Mouse (Mus musculus) midbrain, embryonic 12.5 days (tissue): ENCODE data around the gene Slc38a10. TPM values are rescaled to one million over a fixed set of nuclear protein-coding genes. Genes with fewer than 3 reads are reported as not detected.

Experiments used
- ATAC-seq: fragments of 200-750 bp; cut with Nextera tagmentation; 2 replicates; pipeline ENCODE4 v1.8.0; 2017; ENCODE audit warnings: low read depth, moderate TSS enrichment, moderate library complexity; ENCODE audit not compliant: low FRiP score
- H3K27ac ChIP-seq: fragments of 300-500 bp; sonication (generic); replicated peaks from 2 replicates; pipeline ENCODE4 v1.5.1; 2016; ENCODE audit warnings: mild to moderate bottlenecking
- H3K27me3 ChIP-seq: fragments of 300-500 bp; sonication (generic); 2 replicates; pipeline ENCODE4 v1.6.1; 2016; ENCODE audit warnings: mild to moderate bottlenecking
- H3K36me3 ChIP-seq: fragments of 300-500 bp; sonication (generic); 2 replicates; pipeline ENCODE4 v1.6.1; 2016
- H3K4me1 ChIP-seq: fragments of 300-500 bp; sonication (generic); 2 replicates; pipeline ENCODE4 v1.6.1; 2016
- H3K4me2 ChIP-seq: fragments of 300-500 bp; sonication (generic); replicated peaks from 2 replicates; pipeline ENCODE4 v1.6.1; 2016; ENCODE audit warnings: mild to moderate bottlenecking, moderate library complexity
- H3K4me3 ChIP-seq: fragments of 300-500 bp; sonication (generic); 2 replicates; pipeline ENCODE4 v1.5.1; 2016; ENCODE audit warnings: mild to moderate bottlenecking
- H3K9ac ChIP-seq: fragments of 300-500 bp; sonication (generic); replicated peaks from 2 replicates; pipeline ENCODE4 v1.6.1; 2016; ENCODE audit warnings: mild to moderate bottlenecking, moderate library complexity
- H3K9me3 ChIP-seq: fragments of 300-500 bp; sonication (generic); 2 replicates; pipeline ENCODE4 v1.6.1; 2016; ENCODE audit warnings: mild to moderate bottlenecking
- WGBS: fragments of 180-500 bp; shearing (Covaris S2); methylation state at CpG from one replicate; pipeline ENCODE4 v1.1.7; 2016; 5-methylcytosine and 5-hydroxymethylcytosine counted together
- polyA plus RNA-seq: library from polyadenylated mRNA; unstranded; fragments of >200 nt; fragmentation: Nextera tagmentation; extraction: Ambion mirVana; gene quantifications from 2 replicates; pipeline ENCODE4 v1.2.1, GENCODE M21; 2016

Gene Slc38a10
- 105 and 106 TPM in 2 replicates for polyA plus RNA-seq

DNA sequence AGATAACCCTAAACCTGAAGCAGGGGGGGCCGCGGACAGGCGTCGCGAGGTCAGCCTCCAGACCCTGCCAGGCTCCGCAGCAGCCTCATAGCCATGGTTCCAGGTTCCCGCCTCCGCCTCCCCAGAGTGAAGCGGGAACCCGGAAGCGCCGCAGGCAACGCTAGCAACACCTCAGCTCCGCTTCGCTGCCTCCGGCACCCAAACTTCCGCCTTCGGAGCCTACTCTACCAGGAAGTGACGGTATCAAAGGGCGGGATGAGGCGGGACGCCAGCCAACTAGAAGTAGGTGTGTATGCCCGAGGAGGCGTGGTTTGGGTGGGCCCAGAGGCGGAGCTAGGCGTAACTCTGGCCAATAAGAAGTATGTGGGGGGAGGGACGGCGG lies at the start of gene Slc38a10:
Gene Slc38a10 (minus strand): TSS at position 234 of the 382 bp plus-strand sequence.
- peak; percentile 97 for ATAC-seq
- peak within 1 kb of the TSS; percentile 73 for H3K9ac ChIP-seq
- peak within 1 kb of the TSS; percentile 63 for H3K27ac ChIP-seq
- H3K4me1 ChIP-seq, result peaks cover 25% of the 10 kb centered on the region
- no peaks in the 10 kb centered on the region; the same call in 1 of the 2 replicates for H3K36me3 ChIP-seq
- H3K27me3 ChIP-seq, result no peaks in the 10 kb centered on the region
- H3K4me3 ChIP-seq, result peak within 1 kb of the TSS; percentile 84
- under 1% methylated on average over 28 of the region's 28 CpGs for WGBS
- H3K9me3 ChIP-seq, result no peaks in the 10 kb centered on the region
- H3K4me2 ChIP-seq, result peak within 1 kb of the TSS; percentile 84

DNA sequence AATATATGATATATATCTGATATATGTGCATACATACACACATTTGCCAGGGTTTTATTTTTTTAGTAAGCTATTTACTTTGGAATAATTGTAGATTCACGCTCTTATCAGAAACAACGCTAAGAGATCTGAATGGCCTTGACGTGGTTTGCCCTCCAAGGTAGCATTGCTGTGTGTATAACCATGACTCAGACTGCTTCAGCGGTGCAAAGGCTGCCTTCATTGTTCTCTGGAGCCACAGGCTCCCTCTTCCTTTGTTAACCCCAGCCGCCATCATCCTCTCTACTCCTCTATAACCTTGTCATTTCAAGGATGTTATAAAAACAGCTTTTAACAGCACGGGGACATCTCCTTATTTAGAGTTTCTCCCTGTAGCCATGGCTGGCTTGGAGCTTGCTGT lies 49.5 kb upstream of the Slc38a10 start:
- H3K9me3 ChIP-seq, result no peaks in the 10 kb centered on the region
- no peak overlapping the region for H3K4me3 ChIP-seq
- 80% methylated on average over 6 of the region's 6 CpGs for WGBS

DNA sequence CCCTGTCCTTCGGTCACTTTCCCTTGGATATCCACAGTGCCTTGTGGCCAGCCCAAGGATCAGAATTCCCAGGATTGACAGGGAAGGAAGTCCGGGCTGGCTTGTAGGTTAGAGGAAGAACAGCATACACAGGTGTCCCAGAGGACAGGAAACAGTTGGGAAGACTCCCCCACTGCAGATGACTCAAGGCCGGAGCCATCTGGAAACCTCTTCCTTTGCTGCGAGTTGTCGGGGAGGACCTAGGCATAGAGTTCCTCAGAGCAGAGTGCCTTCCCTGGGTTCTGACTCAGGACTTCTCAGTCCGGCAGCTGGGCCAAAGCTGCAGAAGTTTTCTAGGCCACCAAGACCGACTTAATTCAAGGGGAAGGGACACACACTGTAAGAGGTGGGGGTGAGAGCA lies 48.6 kb upstream of the Slc38a10 start:
- Histone ChIP-seq H3K27ac (no peak overlapping the region), H3K36me3 (no peaks in the 10 kb centered on the region), H3K9me3 (no peaks in the 10 kb centered on the region), H3K27me3 (peaks cover 7% of the 10 kb centered on the region; the same call in 1 of the 2 replicates), H3K4me1 (peaks cover 5% of the 10 kb centered on the region; the same call in 1 of the 2 replicates), H3K4me2 (no peak overlapping the region), H3K9ac (no peak overlapping the region), H3K4me3 (no peak overlapping the region)
- WGBS, result 68% methylated on average over 7 of the region's 7 CpGs
- no peak for ATAC-seq

More for the DNA sequence above, 49.5 kb upstream of the Slc38a10 start:
- no peak for ATAC-seq
- Histone ChIP-seq H3K36me3 (no peaks in the 10 kb centered on the region), H3K4me1 (peaks cover 5% of the 10 kb centered on the region; the same call in 1 of the 2 replicates), H3K9ac (no peak overlapping the region), H3K27ac (no peak overlapping the region), H3K27me3 (peaks cover 7% of the 10 kb centered on the region; the same call in 1 of the 2 replicates), H3K4me2 (no peak overlapping the region)

DNA sequence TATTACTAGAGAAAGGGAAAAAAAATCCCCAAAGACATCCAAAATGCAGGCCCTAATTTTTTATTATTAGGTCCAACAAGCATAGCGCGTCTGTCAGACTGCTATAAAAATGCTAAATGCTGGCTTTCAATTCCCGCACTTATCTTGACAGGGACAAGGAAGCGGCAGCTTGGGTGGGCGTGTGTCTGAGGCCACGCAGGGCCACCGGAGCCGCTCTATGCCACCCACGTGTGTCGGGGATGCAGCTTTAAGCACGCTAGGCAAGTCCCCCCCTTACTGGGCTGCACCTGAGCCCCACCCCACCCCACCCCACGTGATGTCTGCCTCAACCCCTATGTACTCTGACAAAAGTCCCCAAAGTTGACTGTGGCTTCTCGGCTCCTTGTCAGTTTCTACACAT lies 47.7 kb upstream of the Slc38a10 start:
- Histone ChIP-seq H3K4me1 (peaks cover 5% of the 10 kb centered on the region; the same call in 1 of the 2 replicates), H3K27ac (no peak overlapping the region), H3K36me3 (no peaks in the 10 kb centered on the region), H3K9me3 (no peaks in the 10 kb centered on the region), H3K9ac (no peak overlapping the region), H3K4me2 (no peak overlapping the region), H3K27me3 (peaks cover 7% of the 10 kb centered on the region; the same call in 1 of the 2 replicates), H3K4me3 (no peak overlapping the region)
- no peak for ATAC-seq
- 36% methylated on average over 13 of the region's 13 CpGs for WGBS

DNA sequence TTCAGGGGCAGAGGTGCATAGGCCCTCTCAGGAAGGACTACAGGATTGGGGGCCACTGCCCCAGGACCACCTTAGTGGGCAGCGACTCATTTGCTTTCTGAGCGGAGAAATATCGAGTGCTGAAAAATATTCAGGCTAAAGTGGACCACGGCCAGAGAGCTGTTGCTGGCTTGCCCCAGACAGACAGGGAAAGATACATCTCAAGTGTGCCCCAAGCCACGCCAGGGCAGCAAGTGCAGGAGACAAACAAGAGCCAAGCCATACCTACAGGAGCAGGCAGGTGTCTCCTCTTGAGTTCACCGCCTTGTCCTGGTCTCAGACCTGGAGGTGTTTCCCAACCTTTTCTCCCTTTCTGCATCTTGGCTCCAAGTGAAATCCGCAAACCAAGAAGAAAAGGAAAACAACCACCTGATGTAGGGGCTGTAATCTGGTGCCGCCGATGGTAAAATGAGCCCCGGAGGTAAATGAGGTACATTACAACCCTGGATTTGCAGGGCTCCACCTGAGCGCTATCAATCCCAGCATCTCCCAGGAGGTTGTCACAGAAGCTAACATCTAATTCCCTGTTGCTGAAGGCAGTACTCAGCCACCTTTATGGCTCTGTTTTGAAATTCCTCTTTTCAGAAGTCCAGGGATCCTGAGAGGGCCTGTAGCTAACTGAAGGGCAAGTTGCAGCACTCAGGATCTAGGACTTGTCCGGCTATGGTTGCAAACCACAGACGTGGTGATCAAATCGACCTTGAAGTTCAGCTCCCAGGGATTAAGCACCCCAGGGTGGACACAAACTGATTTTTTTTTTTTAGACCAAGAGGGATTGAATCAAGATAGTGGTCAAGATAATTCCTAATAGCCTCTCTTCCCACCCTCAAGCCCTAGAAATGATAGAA lies 39.6 kb upstream of the Slc38a10 start:
- peak overlapping the region; percentile 97 for H3K27ac ChIP-seq
- peak overlapping the region; percentile 63 for H3K9ac ChIP-seq
- H3K9me3 ChIP-seq, result no peaks in the 10 kb centered on the region
- peak overlapping the region; percentile 94 for H3K4me2 ChIP-seq
- 34% methylated on average over 14 of the region's 14 CpGs for WGBS
- H3K4me3 ChIP-seq, result peak overlapping the region; percentile 88
- H3K27me3 ChIP-seq, result 0 out of 2 replicates have a peak, but pooled peaks cover 6% of the 10 kb centered on the region
- peaks cover 22% of the 10 kb centered on the region for H3K4me1 ChIP-seq
- ATAC-seq, result no peak
- H3K36me3 ChIP-seq, result no peaks in the 10 kb centered on the region

DNA sequence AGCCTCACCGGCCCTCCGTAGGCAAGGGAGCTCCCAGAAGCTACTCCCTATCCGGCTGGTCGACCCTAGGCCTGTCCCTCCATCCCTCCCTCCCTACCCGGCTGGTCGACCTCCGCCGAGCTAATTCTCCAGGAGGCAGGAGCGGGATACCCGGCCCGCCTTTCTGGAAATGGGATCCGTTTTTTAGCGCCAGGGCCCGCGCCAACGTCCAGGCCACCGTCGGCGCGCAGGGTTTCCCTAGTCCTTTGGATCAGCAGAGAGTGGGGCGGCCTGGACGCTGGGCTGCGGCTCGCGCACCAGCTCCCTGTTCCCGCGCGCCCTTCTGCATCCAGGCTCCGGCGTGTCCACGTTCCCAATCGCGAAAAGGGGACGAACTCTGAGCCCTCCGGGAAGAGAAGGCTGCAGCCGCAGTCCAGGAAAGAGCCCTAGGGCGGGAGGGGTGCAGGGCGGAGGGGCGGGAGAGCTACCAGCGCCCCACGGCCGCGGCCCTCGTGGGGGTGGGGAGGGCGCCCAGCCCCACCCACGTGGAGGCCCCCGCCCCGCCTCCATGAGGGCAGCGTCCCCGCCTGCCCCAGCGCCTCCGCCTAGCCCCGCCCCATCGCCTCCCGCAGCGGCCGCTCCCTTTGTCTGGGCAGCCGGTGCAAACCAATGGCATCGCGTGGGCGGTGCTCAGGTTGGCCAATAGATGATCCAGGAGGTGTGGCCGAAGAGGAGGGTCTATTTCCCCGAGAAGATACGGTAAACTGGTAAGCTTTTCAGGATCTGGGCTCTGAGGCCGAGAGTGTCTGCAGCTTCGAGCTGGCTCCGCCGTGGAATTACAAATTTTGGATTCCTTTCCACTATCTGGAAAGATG lies 38.5 kb upstream of the Slc38a10 start:
- peak; percentile 93 for ATAC-seq
- under 1% methylated on average over 63 of the region's 68 CpGs for WGBS

DNA sequence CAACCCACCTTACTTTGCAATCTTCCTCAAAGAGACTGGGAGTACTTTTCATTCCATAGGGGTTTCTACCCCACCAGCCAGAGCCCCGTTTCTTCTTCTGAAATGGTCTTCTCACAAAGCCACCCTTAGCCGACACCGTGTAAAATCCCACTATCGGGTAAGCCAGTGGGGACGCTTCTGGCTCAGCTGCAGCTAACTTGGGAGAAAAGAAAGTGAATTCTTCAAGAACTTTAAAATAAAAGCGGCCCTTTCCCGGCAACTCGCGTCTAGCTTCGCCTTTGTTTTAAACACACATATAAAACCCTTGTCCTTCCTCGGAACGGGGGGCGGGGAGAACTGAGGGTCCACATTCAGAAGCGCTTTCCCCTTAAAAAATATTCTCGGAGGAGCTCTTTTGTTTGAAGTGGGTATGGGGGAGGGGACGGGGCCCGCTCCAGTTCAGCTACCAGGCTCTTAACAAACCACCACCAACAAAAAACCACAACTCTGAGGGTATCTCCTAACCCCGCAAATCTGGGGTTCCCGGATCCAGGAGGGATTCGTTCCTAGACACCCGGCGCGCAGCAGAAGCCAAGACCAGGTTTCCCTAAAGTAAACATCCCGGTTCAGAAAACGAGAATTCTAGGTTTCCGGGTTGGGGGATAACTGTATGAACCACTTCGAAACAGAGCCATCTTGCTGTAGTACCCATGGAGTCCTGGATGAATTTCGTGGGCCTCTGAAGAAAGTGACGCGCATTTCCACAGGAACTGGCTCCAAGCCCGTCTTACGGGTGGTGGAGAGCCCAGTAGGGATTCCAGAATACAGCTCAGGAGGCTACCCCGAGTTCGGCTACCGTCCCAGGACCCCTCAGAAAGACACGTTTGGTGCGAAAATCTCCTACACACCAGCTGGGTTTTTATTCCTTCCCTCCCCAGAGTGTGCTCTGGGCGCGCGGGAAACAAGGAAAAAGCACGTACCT lies 37.6 kb upstream of the Slc38a10 start:
- Histone ChIP-seq H3K36me3 (no peaks in the 10 kb centered on the region), H3K27ac (peak overlapping the region; percentile 97), H3K4me3 (peak overlapping the region; percentile 88), H3K4me1 (peaks cover 42% of the 10 kb centered on the region), H3K9ac (peak overlapping the region; percentile 100), H3K9me3 (no peaks in the 10 kb centered on the region), H3K27me3 (0 out of 2 replicates have a peak, but pooled peaks cover 6% of the 10 kb centered on the region), H3K4me2 (peak overlapping the region; percentile 94)
- under 1% methylated on average over 41 of the region's 41 CpGs for WGBS
- no peak for ATAC-seq

More for the DNA sequence above, 38.5 kb upstream of the Slc38a10 start:
- H3K9me3 ChIP-seq, result no peaks in the 10 kb centered on the region
- peak overlapping the region; percentile 94 for H3K4me2 ChIP-seq
- H3K27ac ChIP-seq, result peak overlapping the region; percentile 97
- peaks cover 33% of the 10 kb centered on the region for H3K4me1 ChIP-seq
- no peaks in the 10 kb centered on the region for H3K36me3 ChIP-seq
- peak overlapping the region; percentile 100 for H3K9ac ChIP-seq
- 0 out of 2 replicates have a peak, but pooled peaks cover 6% of the 10 kb centered on the region for H3K27me3 ChIP-seq
- peak overlapping the region; percentile 88 for H3K4me3 ChIP-seq

DNA sequence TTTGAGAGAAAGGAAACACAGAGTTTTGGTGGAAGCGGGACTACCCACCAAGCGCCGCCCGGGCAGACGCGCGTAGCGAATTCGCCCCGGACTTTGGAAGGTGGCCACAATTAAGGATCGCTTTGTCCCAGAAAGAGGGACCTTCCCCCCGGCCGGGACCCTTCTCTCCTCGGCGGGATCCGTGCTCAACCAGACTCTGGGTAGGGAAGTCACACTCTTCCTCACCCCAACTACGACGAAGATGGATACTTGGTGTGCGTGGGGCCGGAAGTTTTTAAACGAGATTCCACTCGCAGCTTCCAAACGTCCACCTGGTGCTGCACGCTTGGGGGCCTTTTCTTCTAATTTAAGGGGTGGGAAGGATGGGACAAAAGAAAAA lies 36.9 kb upstream of the Slc38a10 start:
- H3K4me3 ChIP-seq, result peak overlapping the region; percentile 88
- no peak for ATAC-seq
- H3K27ac ChIP-seq, result peak overlapping the region; percentile 97
- H3K36me3 ChIP-seq, result no peaks in the 10 kb centered on the region
- no peaks in the 10 kb centered on the region for H3K9me3 ChIP-seq
- H3K9ac ChIP-seq, result peak overlapping the region; percentile 100
- H3K4me1 ChIP-seq, result peaks cover 49% of the 10 kb centered on the region
- peak overlapping the region; percentile 94 for H3K4me2 ChIP-seq
- under 1% methylated on average over 24 of the region's 24 CpGs for WGBS
- 0 out of 2 replicates have a peak, but pooled peaks cover 6% of the 10 kb centered on the region for H3K27me3 ChIP-seq

DNA sequence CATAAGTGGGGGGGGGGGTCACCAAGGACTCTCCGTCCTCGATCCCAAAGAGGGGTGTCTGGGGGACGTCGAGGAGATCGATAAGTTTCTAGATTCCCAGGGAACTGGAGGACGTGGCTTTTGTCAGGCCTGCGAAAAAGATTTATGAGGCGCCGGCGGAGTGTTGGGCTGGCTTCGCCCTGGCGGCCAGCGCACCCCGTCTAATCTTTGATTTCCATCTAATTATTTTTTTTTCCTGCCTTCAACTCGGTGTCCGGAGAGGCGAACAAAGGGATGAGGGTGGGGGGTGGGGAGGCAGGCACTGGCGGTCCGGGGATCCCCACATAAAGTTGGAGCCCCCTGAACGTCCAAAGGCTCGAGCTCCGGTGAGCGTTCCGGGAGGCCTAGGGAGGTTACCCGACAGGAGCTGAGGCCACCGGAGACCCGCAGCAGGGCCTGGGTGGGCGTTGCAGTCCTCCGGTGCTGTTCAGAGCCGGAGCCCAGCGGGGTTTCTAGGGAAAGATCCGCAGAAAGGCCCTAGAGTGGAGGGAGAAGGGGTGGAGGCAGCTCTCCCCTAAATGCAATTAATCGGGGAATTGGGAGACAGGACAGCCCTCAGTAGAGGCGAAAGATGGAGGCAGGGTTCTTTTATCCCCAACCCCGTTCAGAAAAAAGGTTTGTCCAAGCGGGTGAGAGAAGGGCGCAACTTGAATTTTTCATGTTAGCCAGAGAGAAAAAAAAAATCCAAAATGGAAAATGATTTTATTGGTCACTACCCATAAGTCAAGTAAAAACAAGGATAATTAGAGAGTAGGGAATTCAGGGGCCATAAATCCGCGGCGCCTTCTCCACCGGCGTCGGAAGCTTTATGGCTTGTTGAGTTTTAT lies 36.3 kb upstream of the Slc38a10 start:
- no peak for ATAC-seq
- Histone ChIP-seq H3K4me2 (peak overlapping the region; percentile 94), H3K27me3 (0 out of 2 replicates have a peak, but pooled peaks cover 6% of the 10 kb centered on the region), H3K4me3 (peak overlapping the region; percentile 88), H3K4me1 (peaks cover 55% of the 10 kb centered on the region), H3K9ac (peak overlapping the region; percentile 100), H3K36me3 (no peaks in the 10 kb centered on the region), H3K9me3 (no peaks in the 10 kb centered on the region), H3K27ac (peak overlapping the region; percentile 97)
- WGBS, result 0% methylated on average over 43 of the region's 43 CpGs

DNA sequence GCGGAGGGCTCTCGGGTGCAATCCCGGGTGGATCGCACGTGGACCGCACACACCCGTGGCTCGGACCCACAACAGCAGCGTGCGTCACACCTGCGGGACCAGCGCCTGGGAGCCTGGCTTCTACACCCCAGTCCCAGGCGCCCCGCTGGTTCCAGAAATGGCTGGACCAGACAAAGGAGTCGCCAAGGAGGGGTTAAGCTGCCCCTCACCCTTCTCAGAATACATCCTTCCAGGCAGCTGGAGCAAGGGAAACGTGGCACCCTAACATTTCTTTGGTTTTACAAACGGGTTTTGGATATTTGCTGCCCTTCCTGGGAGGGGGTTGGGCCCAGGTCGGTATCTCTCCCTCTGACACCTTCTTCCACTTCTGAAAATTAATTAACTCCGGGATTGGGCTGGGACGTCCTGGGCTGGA lies 35.7 kb upstream of the Slc38a10 start:
- 1% methylated on average over 20 of the region's 20 CpGs for WGBS
- Histone ChIP-seq H3K4me1 (peaks cover 61% of the 10 kb centered on the region), H3K27me3 (0 out of 2 replicates have a peak, but pooled peaks cover 6% of the 10 kb centered on the region), H3K36me3 (no peaks in the 10 kb centered on the region), H3K4me2 (peak overlapping the region; percentile 94), H3K9me3 (no peaks in the 10 kb centered on the region), H3K9ac (peak overlapping the region; percentile 100), H3K27ac (peak overlapping the region; percentile 97), H3K4me3 (peak overlapping the region; percentile 88)
- ATAC-seq, result no peak
